Mouse (Mus musculus): ENCODE results near the gene Stk11.
"Not testable (repeated sequence)": the region's sequence is repeated elsewhere in the genome, so short reads cannot be mapped to it uniquely, and the experiment has no call there.

Stk11 gene

GRCm38 (mm10) chr10:80157141-80157929 is 41.7 kb downstream of the Stk11 start:
- DNase-seq (ENCODE audit: low read depth, low spot score) = no peak

GRCm38 (mm10) chr10:80158307-80158986 is 42.8 kb downstream of the Stk11 start:
- no peak for DNase-seq (ENCODE audit: low read depth, low spot score)

- DNase-seq (ENCODE audit: low read depth, low spot score) = no peak
These were observed 43.5 kb downstream of the Stk11 start for GRCm38 (mm10) chr10:80159021-80159560.

- DNase-seq (ENCODE audit: low read depth, low spot score) = peak; percentile 94
These were observed 44.2 kb downstream of the Stk11 start for GRCm38 (mm10) chr10:80159561-80160454.

- peak; percentile 71 for DNase-seq (ENCODE audit: low read depth, low spot score)
These were observed 45.1 kb downstream of the Stk11 start for GRCm38 (mm10) chr10:80160455-80161371.

GRCm38 (mm10) chr10:80161522-80162242 is 46.1 kb downstream of the Stk11 start:
- no peak for DNase-seq (ENCODE audit: low read depth, low spot score)

- no peak for DNase-seq (ENCODE audit: low read depth, low spot score)
These were observed 46.6 kb downstream of the Stk11 start for GRCm38 (mm10) chr10:80162243-80162608.

GRCm38 (mm10) chr10:80162716-80163299 is 47.2 kb downstream of the Stk11 start:
- no peak for DNase-seq (ENCODE audit: low read depth, low spot score)

- DNase-seq (ENCODE audit: low read depth, low spot score) = no peak
These were observed 48.1 kb downstream of the Stk11 start for GRCm38 (mm10) chr10:80163721-80164120.

GRCm38 (mm10) chr10:80164161-80164997 is 48.8 kb downstream of the Stk11 start:
- no peak for DNase-seq (ENCODE audit: low read depth, low spot score)

- DNase-seq (ENCODE audit: low read depth, low spot score) = peak; percentile 94
These were observed 49.4 kb downstream of the Stk11 start for GRCm38 (mm10) chr10:80164998-80165344.

- DNase-seq (ENCODE audit: low read depth, low spot score) = no peak
These were observed 50.0 kb downstream of the Stk11 start, which contains the start of gene Cirbp for GRCm38 (mm10) chr10:80165392-80166128. Gene Cirbp (plus strand): TSS chr10:80165985.

GRCm38 (mm10) chr10:80166136-80166535 is 50.5 kb downstream of the Stk11 start:
- not testable (repeated sequence) for DNase-seq (ENCODE audit: low read depth, low spot score)

GRCm38 (mm10) chr10:80167460-80168037 is 51.9 kb downstream of the Stk11 start:
- peak; percentile 98 for DNase-seq (ENCODE audit: low read depth, low spot score)

- peak; percentile 81 for DNase-seq (ENCODE audit: low read depth, low spot score)
These were observed 52.5 kb downstream of the Stk11 start for GRCm38 (mm10) chr10:80168038-80168661.

GRCm38 (mm10) chr10:80169070-80169469 is 53.5 kb downstream of the Stk11 start:
- no peak for DNase-seq (ENCODE audit: low read depth, low spot score)

GRCm38 (mm10) chr10:80169651-80170050 is 54.0 kb downstream of the Stk11 start:
- DNase-seq (ENCODE audit: low read depth, low spot score) = no peak
